Mouse (Mus musculus): ENCODE measurements at regions not wholly inside any gene's neighbourhood (a gene's known extent, or its start where the extent isn't known, plus 50 kb on each side); places are given as distances from the start of the nearest gene placed in this dataset.

GRCm38 (mm10) chr14:71500851-71501250, 901.2 kb upstream of the Fam160b2 start:
- WGBS: 47% methylated on average over 1 of the region's 1 CpGs
- H3K36me3 ChIP-seq (ENCODE audit: control insufficient read depth, insufficient read depth): no peaks in the 10 kb centered on the region
- no peak overlapping the region for H3K27ac ChIP-seq (ENCODE audit: low read length)
- no peaks in the 10 kb centered on the region for H3K9me3 ChIP-seq (ENCODE audit: control insufficient read depth, low read length)
- ATAC-seq: no peak
- H3K27me3 ChIP-seq (replicated peaks; ENCODE audit: control insufficient read depth, insufficient read depth, low read length): no peaks in the 10 kb centered on the region
- no peak overlapping the region for H3K4me2 ChIP-seq (ENCODE audit: low read length)
- H3K9ac ChIP-seq (replicated peaks; ENCODE audit: low read depth, low read length): no peak overlapping the region
- H3K4me1 ChIP-seq (replicated peaks; ENCODE audit: control insufficient read depth, insufficient read depth, low read length): no peaks in the 10 kb centered on the region
- no peak overlapping the region for H3K4me3 ChIP-seq (replicated peaks; ENCODE audit: low read length)

DNA sequence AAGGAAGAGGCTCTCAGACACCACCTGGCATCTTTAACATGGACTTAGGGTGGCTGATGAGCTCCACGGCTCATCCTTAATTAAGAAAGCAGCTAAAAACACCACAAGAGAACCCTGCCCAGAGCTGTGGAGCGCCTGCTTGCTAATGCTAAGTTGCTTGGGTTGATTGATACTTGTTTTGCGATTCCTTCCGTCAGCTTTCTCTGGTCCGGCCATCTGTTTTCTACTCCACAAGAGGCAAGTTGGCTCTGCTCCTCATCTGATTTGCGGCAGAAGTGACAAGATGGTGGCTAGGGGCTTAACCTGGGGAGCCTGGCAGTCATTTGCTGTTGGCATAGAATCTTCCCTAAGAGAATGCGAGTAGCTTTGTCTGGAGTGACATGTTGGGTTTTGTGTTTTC, 891.6 kb upstream of the Fam160b2 start:
- Histone ChIP-seq H3K27me3 (replicated peaks; ENCODE audit: control insufficient read depth, insufficient read depth, low read length) (no peaks in the 10 kb centered on the region), H3K4me3 (replicated peaks; ENCODE audit: low read length) (no peak overlapping the region), H3K9me3 (ENCODE audit: control insufficient read depth, low read length) (no peaks in the 10 kb centered on the region), H3K4me2 (ENCODE audit: low read length) (no peak overlapping the region), H3K36me3 (ENCODE audit: control insufficient read depth, insufficient read depth) (no peaks in the 10 kb centered on the region), H3K27ac (ENCODE audit: low read length) (no peak overlapping the region), H3K4me1 (replicated peaks; ENCODE audit: control insufficient read depth, insufficient read depth, low read length) (0 out of 2 replicates have a peak, but pooled peaks cover 4% of the 10 kb centered on the region), H3K9ac (replicated peaks; ENCODE audit: low read depth, low read length) (no peak overlapping the region)
- ATAC-seq: peak; percentile 55
- 51% methylated on average over 7 of the region's 7 CpGs for WGBS

- no peaks in the 10 kb centered on the region for H3K27me3 ChIP-seq (replicated peaks; ENCODE audit: control insufficient read depth, insufficient read depth, low read length)
- WGBS: 88% methylated on average over 12 of the region's 12 CpGs
- no peak for ATAC-seq
- H3K4me3 ChIP-seq (replicated peaks; ENCODE audit: low read length): no peak overlapping the region
- H3K9me3 ChIP-seq (ENCODE audit: control insufficient read depth, low read length): no peaks in the 10 kb centered on the region
- no peak overlapping the region for H3K27ac ChIP-seq (ENCODE audit: low read length)
- H3K4me1 ChIP-seq (replicated peaks; ENCODE audit: control insufficient read depth, insufficient read depth, low read length): 0 out of 2 replicates have a peak, but pooled peaks cover 4% of the 10 kb centered on the region
- H3K4me2 ChIP-seq (ENCODE audit: low read length): no peak overlapping the region
- no peak overlapping the region for H3K9ac ChIP-seq (replicated peaks; ENCODE audit: low read depth, low read length)
- no peaks in the 10 kb centered on the region for H3K36me3 ChIP-seq (ENCODE audit: control insufficient read depth, insufficient read depth)
Observed at GRCm38 (mm10) chr14:71486176-71486970, 886.7 kb upstream of the Fam160b2 start.

GRCm38 (mm10) chr14:71475656-71476055, 876.0 kb upstream of the Fam160b2 start:
- no peaks in the 10 kb centered on the region for H3K27me3 ChIP-seq (replicated peaks; ENCODE audit: control insufficient read depth, insufficient read depth, low read length)
- H3K4me2 ChIP-seq (ENCODE audit: low read length): no peak overlapping the region
- no peaks in the 10 kb centered on the region for H3K36me3 ChIP-seq (ENCODE audit: control insufficient read depth, insufficient read depth)
- no peak for ATAC-seq
- no peaks in the 10 kb centered on the region for H3K4me1 ChIP-seq (replicated peaks; ENCODE audit: control insufficient read depth, insufficient read depth, low read length)
- WGBS: 54% methylated on average over 2 of the region's 2 CpGs
- H3K27ac ChIP-seq (ENCODE audit: low read length): no peak overlapping the region
- no peak overlapping the region for H3K9ac ChIP-seq (replicated peaks; ENCODE audit: low read depth, low read length)
- no peaks in the 10 kb centered on the region for H3K9me3 ChIP-seq (ENCODE audit: control insufficient read depth, low read length)
- no peak overlapping the region for H3K4me3 ChIP-seq (replicated peaks; ENCODE audit: low read length)

- Histone ChIP-seq H3K9ac (replicated peaks; ENCODE audit: low read depth, low read length) (no peak overlapping the region), H3K4me3 (replicated peaks; ENCODE audit: low read length) (no peak overlapping the region), H3K27ac (ENCODE audit: low read length) (no peak overlapping the region), H3K4me1 (replicated peaks; ENCODE audit: control insufficient read depth, insufficient read depth, low read length) (no peaks in the 10 kb centered on the region), H3K27me3 (replicated peaks; ENCODE audit: control insufficient read depth, insufficient read depth, low read length) (no peaks in the 10 kb centered on the region), H3K9me3 (ENCODE audit: control insufficient read depth, low read length) (no peaks in the 10 kb centered on the region), H3K4me2 (ENCODE audit: low read length) (no peak overlapping the region), H3K36me3 (ENCODE audit: control insufficient read depth, insufficient read depth) (no peaks in the 10 kb centered on the region)
- no peak for ATAC-seq
- 84% methylated on average over 6 of the region's 6 CpGs for WGBS
Observed at GRCm38 (mm10) chr14:71473907-71474306, 874.3 kb upstream of the Fam160b2 start.

- Histone ChIP-seq H3K36me3 (ENCODE audit: control insufficient read depth, insufficient read depth) (no peaks in the 10 kb centered on the region), H3K27ac (ENCODE audit: low read length) (no peak overlapping the region), H3K27me3 (replicated peaks; ENCODE audit: control insufficient read depth, insufficient read depth, low read length) (no peaks in the 10 kb centered on the region), H3K9me3 (ENCODE audit: control insufficient read depth, low read length) (no peaks in the 10 kb centered on the region), H3K4me1 (replicated peaks; ENCODE audit: control insufficient read depth, insufficient read depth, low read length) (no peaks in the 10 kb centered on the region), H3K4me2 (ENCODE audit: low read length) (no peak overlapping the region), H3K9ac (replicated peaks; ENCODE audit: low read depth, low read length) (no peak overlapping the region), H3K4me3 (replicated peaks; ENCODE audit: low read length) (no peak overlapping the region)
- 68% methylated on average over 2 of the region's 2 CpGs for WGBS
- no peak for ATAC-seq
Observed at GRCm38 (mm10) chr14:71432364-71432763, 832.7 kb upstream of the Fam160b2 start.

All from forebrain, embryonic 16.5 days (tissue).